Mouse (Mus musculus) cerebellum, adult 18-20 months (tissue): ENCODE measurements around the gene Ece1.
A peak's percentile ranks its signal among the peaks of the same experiment; 100 is the strongest.
"Not testable (repeated sequence)": the region's sequence is repeated elsewhere in the genome, so short reads cannot be mapped to it uniquely, and the experiment has no call there.

Source experiments
- DNase-seq, 2 experiments: peaks; one replicate each; pipeline ENCODE4 v3.0.0; 2021

Ece1 gene

DNA sequence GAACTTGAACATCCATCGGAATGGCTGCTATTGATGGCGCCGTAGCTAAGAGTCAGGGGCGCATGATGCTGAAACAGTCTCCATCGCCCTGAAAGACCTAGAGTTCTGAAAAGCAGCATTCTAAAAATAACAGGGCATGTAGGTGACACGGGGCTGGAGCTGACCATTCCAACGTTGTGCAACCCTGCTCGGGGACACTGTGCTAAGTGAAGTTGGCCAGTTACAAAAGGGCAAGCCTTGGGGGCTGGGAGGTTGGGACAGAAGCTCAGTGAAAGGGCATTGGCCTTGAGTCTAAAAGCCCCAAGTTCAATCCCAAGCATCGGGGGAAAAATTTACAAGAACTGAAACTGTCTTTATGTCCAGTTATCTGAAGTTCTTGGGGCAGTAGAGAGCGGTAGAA is 81.5 kb downstream of the Ece1 start:
- DNase-seq: no peak

DNA sequence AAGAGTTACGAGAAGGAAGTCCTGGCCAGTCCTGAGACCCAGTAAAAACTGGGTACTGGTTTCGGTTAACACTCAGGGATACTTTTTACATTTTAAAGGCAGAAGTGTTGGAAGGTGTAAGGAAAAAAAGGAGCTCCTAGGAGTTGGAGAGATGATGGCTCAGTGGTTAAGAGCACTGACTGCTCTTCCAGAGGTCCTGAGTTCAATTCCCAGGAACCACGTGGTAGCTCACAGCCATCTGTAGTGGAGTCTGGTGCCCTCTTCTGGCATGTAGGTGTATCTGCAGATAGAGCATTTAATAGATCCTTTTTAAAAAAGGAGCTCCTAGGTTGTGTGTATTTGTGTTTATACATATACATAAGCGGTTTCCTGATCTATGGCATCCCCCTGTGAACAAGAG is 83.3 kb downstream of the Ece1 start:
- DNase-seq: no peak

DNA sequence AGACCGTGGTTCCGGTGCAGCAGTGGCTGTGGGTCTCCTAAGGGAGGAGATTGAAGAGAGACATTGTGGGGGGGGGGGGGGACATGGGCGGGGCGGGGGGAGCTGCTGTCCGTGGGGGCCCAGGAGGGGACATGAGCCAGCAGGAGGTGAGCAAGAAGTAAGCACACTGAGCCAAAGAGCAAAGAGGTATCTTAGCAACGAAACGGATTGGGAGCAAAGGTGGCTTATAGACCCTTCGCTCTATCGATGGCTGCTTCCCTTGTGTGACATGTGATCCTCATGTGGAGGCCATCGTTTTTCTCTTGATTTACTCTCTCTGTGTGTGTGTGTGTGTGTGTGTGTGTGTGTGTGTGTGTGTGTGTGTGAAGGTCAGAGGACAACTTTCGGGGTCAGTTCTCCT is 84.4 kb downstream of the Ece1 start:
- DNase-seq: no peak

DNA sequence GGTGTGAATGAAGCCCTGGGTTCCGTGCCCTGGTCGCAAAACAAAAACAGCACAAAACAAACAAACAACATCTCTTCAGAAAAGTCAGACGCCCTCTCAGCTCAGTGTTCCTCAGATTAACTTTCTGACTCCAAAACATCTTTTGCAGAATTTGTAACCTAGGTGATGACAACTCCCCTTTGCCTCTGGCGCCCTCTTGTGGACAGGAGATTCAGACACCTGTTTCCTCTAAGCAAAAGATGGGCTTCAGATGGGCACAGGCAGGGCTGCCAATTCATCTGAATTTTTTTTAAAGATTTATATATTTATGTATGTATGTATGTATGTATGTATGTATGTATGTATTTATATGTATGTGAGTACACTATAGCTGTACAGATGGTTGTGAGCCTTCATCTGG is 90.8 kb downstream of the Ece1 start:
- peak; percentile 81 to 85 for DNase-seq

DNA sequence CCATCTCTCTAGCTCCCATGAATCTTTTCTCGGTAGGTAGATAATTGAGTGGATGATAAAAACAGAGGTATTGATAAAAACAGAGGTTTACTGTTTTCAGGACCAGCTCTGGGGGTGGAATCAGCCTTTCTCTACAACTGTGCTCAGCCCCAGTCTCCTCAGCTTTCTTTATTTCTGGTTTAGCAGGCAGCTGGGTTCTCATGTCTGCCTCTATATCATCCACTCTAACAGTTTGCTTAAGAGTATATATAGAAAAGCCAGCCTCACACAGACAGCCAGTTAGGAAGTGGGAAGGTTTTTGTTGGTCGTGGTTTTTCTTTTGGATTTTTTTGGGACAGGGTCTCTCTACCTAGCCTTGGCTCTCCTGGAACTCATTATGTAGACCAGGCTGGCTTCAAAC is 92.1 kb downstream of the Ece1 start:
- DNase-seq: no peak

DNA sequence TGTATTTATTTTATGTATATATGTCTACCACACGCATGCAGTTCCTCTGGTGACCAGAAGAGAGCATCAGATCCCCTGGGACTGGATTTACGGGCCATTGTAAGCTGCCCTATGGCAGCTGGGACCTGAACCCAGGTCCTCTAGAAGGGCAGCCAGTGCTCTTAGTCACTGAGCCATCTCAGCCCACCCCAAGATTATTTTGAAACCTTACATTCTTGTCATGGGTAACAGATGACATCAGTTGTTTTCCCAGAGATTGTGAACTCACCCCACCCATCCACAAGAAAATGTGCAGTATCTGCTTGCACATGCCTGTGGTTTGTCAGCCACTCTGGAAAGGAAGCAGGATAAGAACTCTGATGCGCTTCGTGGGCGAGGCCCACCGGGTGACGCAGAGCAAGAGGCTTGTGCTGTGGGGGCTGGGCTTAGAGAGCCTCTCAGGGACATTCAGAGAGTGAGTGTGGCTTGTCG is 92.9 kb downstream of the Ece1 start:
- DNase-seq: no peak

DNA sequence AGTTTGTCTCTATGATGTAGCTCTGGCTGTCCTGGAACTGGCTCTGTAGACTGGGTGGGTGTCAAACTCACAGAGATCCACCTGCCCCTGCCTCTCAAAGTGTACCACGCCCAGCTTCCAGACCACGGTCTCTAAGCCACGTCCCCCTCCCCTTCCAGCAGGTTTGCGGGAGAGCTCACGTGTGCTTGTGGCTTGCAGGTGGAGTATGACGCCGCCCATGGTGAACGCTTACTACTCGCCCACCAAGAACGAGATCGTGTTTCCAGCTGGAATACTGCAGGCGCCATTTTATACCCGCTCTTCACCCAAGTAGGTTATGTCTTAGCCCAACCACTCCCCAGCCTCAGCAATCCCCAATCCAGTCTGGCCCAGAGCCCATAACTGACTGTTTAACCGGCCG is 94.2 kb downstream of the Ece1 start:
- DNase-seq: no peak

DNA sequence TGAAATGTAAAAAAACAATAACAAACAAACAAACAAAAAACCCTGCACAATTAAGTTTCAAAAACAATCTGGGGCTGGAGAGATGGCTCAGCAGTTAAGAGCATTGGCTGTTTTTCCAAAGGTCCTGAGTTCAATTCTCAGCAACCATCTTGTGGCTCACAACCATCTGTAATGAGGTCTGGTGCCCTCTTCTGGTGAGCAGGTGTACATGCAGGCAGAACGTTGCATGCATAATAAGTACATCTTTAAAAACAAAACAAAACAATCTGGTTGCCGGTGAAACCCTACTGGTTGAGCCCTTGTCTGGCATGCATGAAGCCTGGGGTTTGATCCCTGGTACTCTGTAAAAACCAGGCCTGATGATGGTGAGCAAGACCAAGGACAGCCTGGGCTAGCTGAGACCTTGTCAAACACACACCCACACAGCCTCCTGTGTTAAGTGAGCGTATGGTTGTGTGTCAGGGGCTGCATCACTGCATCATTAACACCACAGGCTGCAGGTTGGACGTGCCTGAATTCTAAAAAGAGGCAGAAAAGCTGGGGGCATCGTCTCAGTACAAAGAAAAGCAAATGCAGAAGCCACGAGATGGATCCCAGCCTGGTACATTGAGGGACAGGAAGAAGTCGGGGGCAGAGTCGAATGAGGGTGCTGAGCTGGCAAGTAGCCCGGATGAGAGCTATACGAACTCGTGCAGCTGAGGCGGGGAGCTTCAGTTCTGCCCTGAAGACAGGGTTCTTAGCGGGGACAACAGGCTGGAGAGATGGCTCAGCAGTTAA is 98.0 kb downstream of the Ece1 start:
- DNase-seq: no peak

DNA sequence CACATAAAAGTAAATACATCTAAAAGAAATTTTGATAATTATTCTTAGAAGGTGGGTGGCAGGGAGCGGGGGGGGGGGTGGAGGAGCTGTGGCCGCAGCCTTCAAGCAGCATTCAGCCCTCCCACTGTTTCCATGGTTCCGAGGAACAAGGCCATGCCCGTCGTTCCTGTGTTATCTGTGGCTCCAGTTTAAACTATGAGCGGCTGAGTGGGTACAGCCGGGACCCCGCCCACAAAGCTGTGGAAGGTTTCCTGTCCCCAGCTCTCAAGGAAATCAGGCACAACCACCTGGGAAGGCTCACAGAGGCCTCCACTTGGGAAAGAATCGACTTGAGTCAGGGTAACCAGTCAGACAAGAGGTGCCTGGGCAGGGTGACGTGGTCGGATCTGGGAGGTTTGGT is 98.7 kb downstream of the Ece1 start:
- DNase-seq: no peak

DNA sequence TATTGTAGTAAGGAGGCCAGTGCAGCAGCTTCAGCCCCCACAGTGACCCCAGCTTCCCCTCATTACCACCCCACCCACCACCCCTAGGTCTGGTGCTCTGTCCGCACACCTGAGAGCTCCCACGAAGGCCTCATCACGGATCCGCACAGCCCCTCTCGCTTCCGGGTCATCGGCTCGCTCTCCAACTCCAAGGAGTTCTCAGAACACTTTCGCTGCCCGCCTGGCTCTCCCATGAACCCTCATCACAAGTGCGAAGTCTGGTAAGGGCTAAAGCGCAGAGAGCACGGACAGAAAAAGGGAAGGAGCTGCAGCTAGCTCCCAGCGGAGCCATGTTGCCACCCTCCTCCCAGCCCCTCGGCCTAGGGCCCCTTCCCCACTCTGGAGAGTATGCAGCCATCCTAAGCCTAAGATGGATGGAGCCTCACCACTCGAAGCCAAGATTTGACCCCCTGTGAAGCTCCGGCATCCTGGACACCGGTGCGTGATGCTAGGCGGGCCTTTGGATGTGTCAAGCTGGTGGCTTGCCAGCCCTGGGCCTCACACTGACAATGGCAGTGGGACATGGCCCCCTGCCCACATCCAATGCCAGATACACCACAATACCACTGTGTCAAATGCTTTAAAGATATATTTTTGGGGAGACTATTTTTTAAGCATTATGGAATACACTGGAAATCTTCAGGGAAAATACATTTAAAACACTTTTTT is 100.8 kb downstream of the Ece1 start:
- DNase-seq: no peak

DNA sequence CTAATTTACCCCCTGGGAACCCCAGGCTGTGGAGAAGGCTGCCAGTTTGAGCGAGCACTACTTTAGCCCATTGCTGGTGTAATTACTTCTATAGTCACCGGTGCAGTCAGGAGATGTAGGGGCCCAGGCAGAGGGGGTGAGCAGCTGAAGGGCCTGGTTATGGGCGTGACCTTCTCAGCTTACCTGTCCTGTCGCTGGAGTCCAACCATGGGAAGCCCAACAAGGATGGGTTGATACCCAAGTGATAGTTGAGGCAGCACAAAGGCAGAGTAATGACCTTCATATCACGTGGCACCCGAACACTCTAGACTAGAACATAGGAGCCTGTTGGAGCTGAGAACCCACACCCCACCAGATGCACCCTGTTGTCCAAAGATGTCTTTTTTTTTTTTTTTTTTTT is 101.4 kb downstream of the Ece1 start:
- DNase-seq: no peak

DNA sequence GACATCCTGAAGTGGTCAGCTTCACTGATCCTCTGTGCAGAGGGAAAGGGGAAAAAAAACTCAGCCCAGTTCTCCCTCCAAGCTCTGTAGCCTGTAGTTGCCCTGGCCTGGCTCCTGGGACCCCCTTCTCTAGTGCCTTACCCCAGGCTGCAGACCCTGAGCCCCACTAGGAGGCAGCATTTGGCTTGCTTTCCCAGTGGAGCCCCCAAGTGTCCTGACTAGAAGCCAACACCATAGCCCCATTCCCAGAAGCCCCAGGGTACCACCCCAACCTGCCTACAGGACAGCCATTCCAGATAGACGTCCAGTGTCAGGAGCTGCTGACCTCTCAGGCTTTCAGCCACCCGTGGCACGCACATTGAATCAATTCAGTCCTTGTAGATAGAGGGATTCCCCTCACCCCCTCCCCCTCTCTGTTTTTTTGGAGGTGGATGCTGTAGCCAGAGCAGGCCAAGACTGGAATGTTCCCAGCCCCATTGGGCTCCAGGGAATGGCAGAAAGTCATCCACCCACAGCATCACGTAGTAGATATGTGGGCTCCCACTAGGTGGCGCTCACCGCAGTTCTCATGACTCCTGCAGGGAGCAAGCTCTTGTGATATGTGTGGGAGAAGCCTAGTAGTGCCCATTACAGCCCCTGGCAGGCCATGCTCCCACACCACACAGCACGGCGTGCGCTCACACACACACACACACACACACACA is 102.0 kb downstream of the Ece1 start:
- DNase-seq: peak; percentile 87 to 89

DNA sequence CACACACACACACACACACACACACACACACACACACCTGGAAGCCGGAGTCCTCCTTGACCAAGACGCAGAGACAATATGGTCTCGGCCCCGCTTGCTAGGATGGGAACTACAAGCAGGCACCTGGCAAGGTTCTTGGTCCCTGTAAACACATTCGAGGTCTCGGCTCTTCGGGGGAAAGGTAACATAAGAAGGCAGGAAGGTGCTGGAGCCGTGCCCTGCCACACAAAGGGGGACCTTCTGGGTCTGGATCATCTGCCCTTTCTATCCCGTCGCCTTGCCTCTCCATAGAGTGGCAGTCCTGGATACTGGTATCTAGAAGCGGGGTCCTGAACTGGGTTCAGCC is 102.5 kb downstream of the Ece1 start:
- no peak for DNase-seq

DNA sequence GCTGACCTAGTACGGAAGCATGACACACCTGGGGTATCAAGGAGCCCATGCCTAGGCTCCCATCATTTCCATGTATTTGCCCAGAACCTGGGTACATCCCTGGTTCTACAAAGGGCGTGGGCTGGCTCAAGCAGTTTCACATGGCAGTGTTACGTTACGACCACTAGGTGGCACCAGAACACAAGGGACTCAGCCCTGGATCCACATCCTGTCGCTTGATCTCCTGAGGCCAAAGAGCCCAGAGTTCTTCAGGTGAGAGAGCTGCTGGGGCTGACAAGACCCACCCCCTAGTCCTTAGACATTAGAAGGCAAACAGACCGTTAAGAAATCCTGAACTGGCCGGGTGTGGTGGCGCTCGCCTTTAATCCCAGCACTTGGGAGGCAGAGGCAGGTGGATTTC is 106.2 kb downstream of the Ece1 start:
- peak; percentile 77 to 81 for DNase-seq

DNA sequence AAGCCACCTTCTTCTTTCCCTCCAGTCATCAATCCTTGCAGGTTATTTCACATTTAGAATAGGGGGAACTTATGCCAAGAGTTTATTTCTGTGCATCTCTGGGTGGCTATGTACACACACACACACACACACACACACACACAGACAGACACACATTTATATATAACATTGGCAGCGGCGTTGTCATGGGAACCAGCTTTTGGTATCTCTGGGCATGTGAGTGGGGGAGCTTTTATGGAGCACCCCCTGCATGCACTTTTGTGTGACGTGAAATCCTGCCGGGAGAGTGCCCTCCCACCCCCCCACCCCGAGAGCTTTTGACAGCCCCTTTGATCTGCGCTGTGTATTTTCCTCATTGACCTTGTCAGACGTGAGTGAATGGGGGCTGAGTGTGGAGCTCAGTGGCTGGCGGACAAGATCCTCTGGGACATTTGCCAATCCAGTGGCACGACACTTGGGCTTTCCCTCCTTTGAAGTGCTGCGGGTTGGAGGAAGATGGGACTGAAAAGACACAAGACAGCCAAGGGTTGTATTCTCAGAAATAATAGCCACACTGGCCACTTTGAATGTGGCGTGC is 108.7 kb downstream of the Ece1 start:
- not testable (repeated sequence) for DNase-seq

DNA sequence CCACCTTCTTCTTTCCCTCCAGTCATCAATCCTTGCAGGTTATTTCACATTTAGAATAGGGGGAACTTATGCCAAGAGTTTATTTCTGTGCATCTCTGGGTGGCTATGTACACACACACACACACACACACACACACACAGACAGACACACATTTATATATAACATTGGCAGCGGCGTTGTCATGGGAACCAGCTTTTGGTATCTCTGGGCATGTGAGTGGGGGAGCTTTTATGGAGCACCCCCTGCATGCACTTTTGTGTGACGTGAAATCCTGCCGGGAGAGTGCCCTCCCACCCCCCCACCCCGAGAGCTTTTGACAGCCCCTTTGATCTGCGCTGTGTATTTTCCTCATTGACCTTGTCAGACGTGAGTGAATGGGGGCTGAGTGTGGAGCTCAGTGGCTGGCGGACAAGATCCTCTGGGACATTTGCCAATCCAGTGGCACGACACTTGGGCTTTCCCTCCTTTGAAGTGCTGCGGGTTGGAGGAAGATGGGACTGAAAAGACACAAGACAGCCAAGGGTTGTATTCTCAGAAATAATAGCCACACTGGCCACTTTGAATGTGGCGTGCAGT is 112.9 kb downstream of the Ece1 start:
- not testable (repeated sequence) for DNase-seq

DNA sequence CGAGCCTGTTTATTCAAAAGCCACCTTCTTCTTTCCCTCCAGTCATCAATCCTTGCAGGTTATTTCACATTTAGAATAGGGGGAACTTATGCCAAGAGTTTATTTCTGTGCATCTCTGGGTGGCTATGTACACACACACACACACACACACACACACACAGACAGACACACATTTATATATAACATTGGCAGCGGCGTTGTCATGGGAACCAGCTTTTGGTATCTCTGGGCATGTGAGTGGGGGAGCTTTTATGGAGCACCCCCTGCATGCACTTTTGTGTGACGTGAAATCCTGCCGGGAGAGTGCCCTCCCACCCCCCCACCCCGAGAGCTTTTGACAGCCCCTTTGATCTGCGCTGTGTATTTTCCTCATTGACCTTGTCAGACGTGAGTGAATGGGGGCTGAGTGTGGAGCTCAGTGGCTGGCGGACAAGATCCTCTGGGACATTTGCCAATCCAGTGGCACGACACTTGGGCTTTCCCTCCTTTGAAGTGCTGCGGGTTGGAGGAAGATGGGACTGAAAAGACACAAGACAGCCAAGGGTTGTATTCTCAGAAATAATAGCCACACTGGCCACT is 117.1 kb downstream of the Ece1 start:
- DNase-seq: not testable (repeated sequence)

DNA sequence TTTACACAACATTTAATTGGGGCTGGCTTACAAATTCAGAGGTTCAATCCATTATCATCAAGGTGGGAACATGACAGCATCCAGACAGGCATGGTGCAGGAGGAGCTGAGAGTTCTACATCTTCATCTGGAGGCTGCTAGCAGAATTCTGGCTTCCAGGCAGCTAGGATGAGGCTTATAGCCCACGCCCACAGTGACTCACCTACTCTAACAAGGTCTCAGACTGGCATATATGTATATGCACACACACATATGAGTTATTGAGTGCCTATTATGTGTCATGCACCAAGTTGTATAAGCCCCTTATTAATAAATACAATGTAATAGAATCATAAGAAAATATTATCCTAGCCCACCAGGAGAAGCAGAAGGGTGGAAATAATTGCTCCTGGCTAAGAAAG is 120.8 kb downstream of the Ece1 start:
- DNase-seq: no peak

DNA sequence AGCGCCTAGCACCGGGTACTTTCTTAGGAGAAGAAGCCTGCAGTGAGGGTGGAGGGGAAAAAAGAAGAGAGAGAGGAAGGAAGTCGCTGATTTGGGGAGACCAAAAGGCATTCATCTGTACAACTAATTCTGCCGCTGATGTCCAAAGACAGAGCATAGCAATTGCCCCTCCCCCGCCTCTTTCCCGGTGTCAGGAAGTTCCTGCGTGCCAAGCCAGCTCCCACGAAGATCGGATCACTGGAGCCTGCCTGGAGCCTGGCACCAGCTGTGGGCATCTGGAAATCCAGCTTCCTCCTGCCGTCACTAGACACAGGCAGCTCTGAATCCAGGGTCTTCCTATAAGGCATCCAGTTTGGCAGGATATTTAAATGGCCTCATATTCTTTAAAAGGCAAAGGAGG is 122.2 kb downstream of the Ece1 start:
- DNase-seq: no peak

DNA sequence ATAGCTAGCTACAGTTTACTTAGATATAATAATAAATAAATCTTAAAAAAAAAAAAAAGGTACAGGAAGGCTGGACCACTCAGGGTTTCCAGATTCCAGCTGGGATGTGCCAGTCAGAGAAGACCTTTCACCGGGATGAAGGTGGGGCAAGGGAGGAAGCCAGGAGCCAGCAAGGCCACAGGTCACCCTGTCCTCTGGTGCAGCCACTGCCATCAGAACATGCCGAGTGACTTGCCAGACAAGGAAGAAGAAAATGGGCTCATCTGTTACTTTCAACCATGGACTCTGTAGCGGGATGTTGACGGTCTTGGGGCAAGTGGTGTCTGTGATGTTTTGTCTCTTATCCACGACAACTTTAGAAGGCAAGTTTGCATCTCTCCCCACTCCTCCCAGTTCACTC is 122.7 kb downstream of the Ece1 start:
- no peak for DNase-seq

DNA sequence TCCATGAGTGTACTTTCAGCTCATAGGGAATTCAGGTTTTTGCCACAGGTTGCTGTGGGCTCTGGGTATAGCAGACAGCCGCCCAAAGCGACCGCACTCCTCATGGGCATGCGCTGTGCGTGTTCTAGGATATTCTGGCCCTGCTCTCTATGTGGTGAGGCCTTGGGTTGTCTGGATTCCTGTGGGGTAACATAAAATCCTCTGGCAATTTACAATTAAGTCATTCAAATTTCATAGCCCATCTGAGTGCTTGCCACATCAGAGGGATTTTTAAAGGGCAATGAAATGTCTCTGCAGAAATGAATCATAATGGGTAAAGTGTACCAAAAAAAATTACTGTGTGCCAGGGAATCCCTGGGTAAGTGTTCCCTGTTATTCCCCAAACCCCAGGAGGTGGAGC is 127.4 kb downstream of the Ece1 start:
- DNase-seq: no peak

DNA sequence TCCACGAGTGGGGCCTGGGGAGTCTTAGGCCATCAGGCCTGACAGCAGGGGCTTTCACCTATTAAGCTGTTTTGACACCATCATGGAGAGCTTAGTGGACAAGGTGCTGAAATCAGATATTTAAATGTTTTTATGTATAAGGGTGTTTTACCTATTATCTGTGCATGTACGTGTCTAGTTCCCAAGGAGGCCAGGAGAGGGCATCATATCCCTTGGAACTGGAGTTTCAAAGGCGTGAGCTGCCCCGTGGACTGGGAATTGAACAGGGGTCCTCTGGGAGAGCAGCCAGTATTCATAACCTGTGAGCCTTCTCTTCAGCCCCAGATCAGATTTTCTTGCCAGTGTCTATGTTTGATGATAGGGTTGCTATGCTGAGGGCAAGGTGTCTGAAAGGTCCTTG is 128.4 kb downstream of the Ece1 start:
- DNase-seq: no peak

DNA sequence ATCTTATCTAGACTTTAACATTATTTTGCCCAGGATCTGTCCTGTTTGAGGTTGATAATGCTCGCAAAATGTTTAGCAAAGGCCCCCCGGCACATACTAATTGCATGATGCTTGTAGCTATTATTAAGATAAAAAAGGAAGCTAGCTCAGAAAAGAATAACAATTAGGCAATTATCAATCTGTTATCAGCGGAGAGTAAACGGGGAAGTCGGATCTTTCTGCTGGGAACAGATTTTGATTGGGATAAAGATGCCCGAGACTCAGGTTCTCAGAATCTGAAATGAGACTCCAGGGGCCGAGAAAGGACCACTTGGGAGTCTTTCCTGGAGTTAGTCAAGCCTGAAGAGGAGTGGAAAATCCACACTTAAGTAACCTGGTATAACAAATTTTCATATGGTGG is 129.2 kb downstream of the Ece1 start:
- no peak for DNase-seq
